In genomic region chr13:69700827-69701226, GRCm38 (mm10) we compare ENCODE assay signal across 26 mouse cellular contexts. TPM values are rescaled to one million over a fixed set of nuclear protein-coding genes. Genes with fewer than 3 reads are reported as not detected.
DNase-seq lines count a peak whose midpoint lies in the region; ATAC-seq lines count a peak whose summit lies in the region.
"Had no signal": no experiment of that assay in that cellular context is flagged by ENCODE, and none has a peak within 500 bp of the region (broad histone marks: within the 10 kb centered on the region; RNA-seq: fewer than 3 reads in every experiment).

No protein-coding gene starts in this region.

- no peaks in the 10 kb centered on the region for H3K36me3 ChIP-seq in kidney, embryonic 15.5 days
- H3K36me3 ChIP-seq in liver, embryonic 13.5 days = no peaks in the 10 kb centered on the region
- H3K36me3 ChIP-seq: heart, embryonic 10.5 days; limb, embryonic 10.5 days had no signal

- H3K4me1 ChIP-seq in kidney, embryonic 15.5 days = no peaks in the 10 kb centered on the region
- no peaks in the 10 kb centered on the region; the same call in 1 of the 2 replicates for H3K4me1 ChIP-seq in liver, embryonic 13.5 days (replicated peaks)
- H3K4me1 ChIP-seq: forebrain, embryonic 13.5 days; heart, embryonic 10.5 days; hindbrain, embryonic 12.5 days; limb, embryonic 10.5 days; megakaryocyte, embryonic 14.5 days; neural tube, embryonic 12.5 days had no signal

- no peak overlapping the region for H3K4me2 ChIP-seq in kidney, embryonic 15.5 days
- H3K4me2 ChIP-seq in liver, embryonic 13.5 days = no peak overlapping the region
- H3K4me2 ChIP-seq: forebrain, embryonic 13.5 days; hindbrain, embryonic 12.5 days; midbrain, embryonic 13.5 days; neural tube, embryonic 12.5 days had no signal

- no peak overlapping the region for H3K27ac ChIP-seq in kidney, embryonic 15.5 days
- peak overlapping the region; percentile 79 for H3K27ac ChIP-seq in liver, embryonic 13.5 days
- H3K27ac ChIP-seq: forebrain, embryonic 13.5 days; heart, embryonic 10.5 days; hindbrain, embryonic 12.5 days; limb, embryonic 10.5 days; midbrain, embryonic 13.5 days; neural tube, embryonic 12.5 days had no signal

- no peaks in the 10 kb centered on the region for H3K9me3 ChIP-seq in kidney, embryonic 15.5 days (replicated peaks)
- H3K9me3 ChIP-seq in liver, embryonic 13.5 days (replicated peaks) = no peaks in the 10 kb centered on the region
- H3K9me3 ChIP-seq: forebrain, embryonic 13.5 days; heart, embryonic 10.5 days; hindbrain, embryonic 12.5 days; limb, embryonic 10.5 days; megakaryocyte, embryonic 14.5 days; midbrain, embryonic 13.5 days; neural tube, embryonic 12.5 days had no signal

- peak; percentile 64 for ATAC-seq in kidney, embryonic 15.5 days (replicated peaks; ENCODE audit: low FRiP score)
- peak; percentile 71 for ATAC-seq in liver, embryonic 13.5 days (ENCODE audit: low read depth)
- ATAC-seq: activated CD4-positive, CD25-positive, alpha-beta regulatory T cell, adult 4 months; forebrain, embryonic 13.5 days; intestine, postnatal 0 days; midbrain, embryonic 13.5 days had no signal

- WGBS in kidney, embryonic 15.5 days = 29% methylated on average over 1 of the region's 1 CpGs
- WGBS in liver, embryonic 13.5 days (ENCODE audit: insufficient replicate concordance) = 29% methylated on average over 1 of the region's 1 CpGs

- H3K4me3 ChIP-seq in kidney, embryonic 15.5 days (replicated peaks) = no peak overlapping the region
- no peak overlapping the region for H3K4me3 ChIP-seq in liver, embryonic 13.5 days (replicated peaks)
- H3K4me3 ChIP-seq: forebrain, embryonic 13.5 days; heart, embryonic 10.5 days; hindbrain, embryonic 12.5 days; limb, embryonic 10.5 days; megakaryocyte, embryonic 14.5 days; midbrain, embryonic 13.5 days; neural tube, embryonic 12.5 days had no signal

- DNase-seq in kidney, adult 11 months = peak; percentile 41
- peak; percentile 33 to 53 for DNase-seq in kidney, postnatal 36 days
- no peak for DNase-seq in liver, embryonic 13.5 days
- no peak for DNase-seq in embryo, embryonic 9.5 days (ENCODE audit: extremely low spot score)
- no peak for DNase-seq in gastrocnemius, postnatal 4 days (ENCODE audit: low spot score in 2 of 2)
- no peak for DNase-seq in cerebellum, adult 9-11 months
- DNase-seq in urinary bladder, postnatal 36 days (ENCODE audit: low spot score in 2 of 2) = no peak
- DNase-seq: adrenal gland, adult 8-10 months; cerebellum, adult 18-20 months; cerebellum, postnatal 25 days; embryo, embryonic 11 days; heart, postnatal 10 days; layer of hippocampus, adult 9-11 months; lung, adult 2 months; right cerebral cortex, postnatal 25 days; spleen, adult 18-20 months had no signal

- H3K27me3 ChIP-seq in kidney, embryonic 15.5 days = 0 out of 2 replicates have a peak, but pooled peaks cover 6% of the 10 kb centered on the region
- H3K27me3 ChIP-seq in liver, embryonic 13.5 days = no peaks in the 10 kb centered on the region
- H3K27me3 ChIP-seq: forebrain, embryonic 13.5 days; hindbrain, embryonic 12.5 days; midbrain, embryonic 13.5 days; neural tube, embryonic 12.5 days had no signal

- no peak overlapping the region for H3K9ac ChIP-seq in kidney, embryonic 15.5 days
- no peak overlapping the region for H3K9ac ChIP-seq in liver, embryonic 13.5 days
- H3K9ac ChIP-seq: forebrain, embryonic 13.5 days; hindbrain, embryonic 12.5 days; midbrain, embryonic 13.5 days; neural tube, embryonic 12.5 days had no signal

RNA-seq across cellular contexts. Expression of gene Ube2ql1, which starts 38.9 kb away (rescaled TPM):
- polyA plus RNA-seq in kidney, embryonic 15.5 days (2015; fragmentation: Nextera tagmentation; extraction: Ambion mirVana) = 0.51 and 0.72 TPM in 2 replicates
- polyA plus RNA-seq in liver, embryonic 13.5 days (2015; fragmentation: Nextera tagmentation; extraction: Ambion mirVana) = 0.05 and 0.13 TPM in 2 replicates
- under 1 TPM; 0.29 to 0.31 TPM for total RNA-seq in gastrocnemius, postnatal 4 days (2021)
- polyA plus RNA-seq: activated CD4-positive, CD25-positive, alpha-beta regulatory T cell, adult 4 months had no signal

Comparison
In these comparisons a context has a peak if more than half of its experiments do, and no peak if none do; other contexts are left out.
1. DNase-seq: peak in kidney, adult 11 months (single experiment) and kidney, postnatal 36 days (2 of 2); none in liver, embryonic 13.5 days (single experiment), embryo, embryonic 9.5 days (single experiment), gastrocnemius, postnatal 4 days (0 of 2), cerebellum, adult 9-11 months (single experiment) and urinary bladder, postnatal 36 days (0 of 2).